Mouse (Mus musculus): ENCODE data around the gene P2rx3. TPM values are rescaled to one million over a fixed set of nuclear protein-coding genes. Genes with fewer than 3 reads are reported as not detected.

Gene P2rx3
- polyA plus RNA-seq, 2 experiments: 0.69 to 0.81 TPM

GRCm38 (mm10) chr2:85067903-85068625 lies 30.8 kb upstream of the P2rx3 start:
- 0 out of 2 replicates have a peak overlapping the region, but pooled peaks have one; percentile 7 for H3K9ac ChIP-seq (ENCODE audit: low read depth, low read length, severe bottlenecking)
- no peaks in the 10 kb centered on the region for H3K9me3 ChIP-seq (ENCODE audit: control insufficient read depth, low read length)
- ATAC-seq (ENCODE audit: low FRiP score, low read depth) (no peak), DNase-seq (ENCODE audit: low spot score) (no peak)
- no peak overlapping the region for H3K4me3 ChIP-seq (replicated peaks; ENCODE audit: low read length)
- WGBS: 70% methylated on average over 10 of the region's 10 CpGs
- no peaks in the 10 kb centered on the region for H3K27me3 ChIP-seq (ENCODE audit: control insufficient read depth, insufficient read depth, low read length)
- no peak overlapping the region for H3K4me2 ChIP-seq (replicated peaks; ENCODE audit: low read depth, low read length, severe bottlenecking)
- H3K4me1 ChIP-seq (ENCODE audit: control insufficient read depth, insufficient read depth, low read length): peaks cover 8% of the 10 kb centered on the region
- H3K36me3 ChIP-seq (ENCODE audit: control insufficient read depth, insufficient read depth, low read length): peaks cover 50% of the 10 kb centered on the region
- no peak for TF ChIP-seq POLR2A (IDR thresholded peaks at IDR 0.05; ENCODE audit: borderline replicate concordance, extremely low read depth, insufficient read depth, insufficient read length)
- H3K27ac ChIP-seq (replicated peaks; ENCODE audit: low read depth, low read length): no peak overlapping the region

GRCm38 (mm10) chr2:85066937-85067336 lies 29.7 kb upstream of the P2rx3 start:
- Histone ChIP-seq H3K27ac (replicated peaks; ENCODE audit: low read depth, low read length) (no peak overlapping the region), H3K9ac (ENCODE audit: low read depth, low read length, severe bottlenecking) (no peak overlapping the region), H3K9me3 (ENCODE audit: control insufficient read depth, low read length) (no peaks in the 10 kb centered on the region), H3K27me3 (ENCODE audit: control insufficient read depth, insufficient read depth, low read length) (no peaks in the 10 kb centered on the region), H3K4me2 (replicated peaks; ENCODE audit: low read depth, low read length, severe bottlenecking) (no peak overlapping the region), H3K36me3 (ENCODE audit: control insufficient read depth, insufficient read depth, low read length) (peaks cover 50% of the 10 kb centered on the region), H3K4me3 (replicated peaks; ENCODE audit: low read length) (no peak overlapping the region), H3K4me1 (ENCODE audit: control insufficient read depth, insufficient read depth, low read length) (peaks cover 8% of the 10 kb centered on the region)
- ATAC-seq (ENCODE audit: low FRiP score, low read depth): no peak
- no peak for DNase-seq (ENCODE audit: low spot score)
- no peak for TF ChIP-seq POLR2A (IDR thresholded peaks at IDR 0.05; ENCODE audit: borderline replicate concordance, extremely low read depth, insufficient read depth, insufficient read length)
- 93% methylated on average over 5 of the region's 5 CpGs for WGBS

GRCm38 (mm10) chr2:85065141-85065875 lies 28.0 kb upstream of the P2rx3 start:
- 60% methylated on average over 12 of the region's 12 CpGs for WGBS
- H3K9ac ChIP-seq (ENCODE audit: low read depth, low read length, severe bottlenecking): peak overlapping the region; percentile 13; the same call in 1 of the 2 replicates
- no peak overlapping the region for H3K4me3 ChIP-seq (replicated peaks; ENCODE audit: low read length)
- H3K4me2 ChIP-seq (replicated peaks; ENCODE audit: low read depth, low read length, severe bottlenecking): no peak overlapping the region
- DNase-seq (ENCODE audit: low spot score) (no peak), ATAC-seq (ENCODE audit: low FRiP score, low read depth) (no peak)
- H3K36me3 ChIP-seq (ENCODE audit: control insufficient read depth, insufficient read depth, low read length): peaks cover 38% of the 10 kb centered on the region
- H3K27me3 ChIP-seq (ENCODE audit: control insufficient read depth, insufficient read depth, low read length): no peaks in the 10 kb centered on the region
- H3K27ac ChIP-seq (replicated peaks; ENCODE audit: low read depth, low read length): no peak overlapping the region
- no peaks in the 10 kb centered on the region for H3K9me3 ChIP-seq (ENCODE audit: control insufficient read depth, low read length)
- TF ChIP-seq POLR2A (IDR thresholded peaks at IDR 0.05; ENCODE audit: borderline replicate concordance, extremely low read depth, insufficient read depth, insufficient read length): no peak
- H3K4me1 ChIP-seq (ENCODE audit: control insufficient read depth, insufficient read depth, low read length): peaks cover 17% of the 10 kb centered on the region

GRCm38 (mm10) chr2:85061107-85061541 lies 23.9 kb upstream of the P2rx3 start:
- DNase-seq (ENCODE audit: low spot score): no peak
- Histone ChIP-seq H3K9me3 (ENCODE audit: control insufficient read depth, low read length) (no peaks in the 10 kb centered on the region), H3K36me3 (ENCODE audit: control insufficient read depth, insufficient read depth, low read length) (peaks cover 71% of the 10 kb centered on the region), H3K27ac (replicated peaks; ENCODE audit: low read depth, low read length) (peak overlapping the region; percentile 82), H3K9ac (ENCODE audit: low read depth, low read length, severe bottlenecking) (peak overlapping the region; percentile 64), H3K27me3 (ENCODE audit: control insufficient read depth, insufficient read depth, low read length) (no peaks in the 10 kb centered on the region), H3K4me2 (replicated peaks; ENCODE audit: low read depth, low read length, severe bottlenecking) (peak overlapping the region; percentile 75), H3K4me1 (ENCODE audit: control insufficient read depth, insufficient read depth, low read length) (peaks cover 15% of the 10 kb centered on the region), H3K4me3 (replicated peaks; ENCODE audit: low read length) (peak overlapping the region; percentile 43)
- no peak for TF ChIP-seq POLR2A (IDR thresholded peaks at IDR 0.05; ENCODE audit: borderline replicate concordance, extremely low read depth, insufficient read depth, insufficient read length)
- 12% methylated on average over 10 of the region's 10 CpGs for WGBS
- ATAC-seq (ENCODE audit: low FRiP score, low read depth): no peak

GRCm38 (mm10) chr2:85060591-85061060 lies 23.4 kb upstream of the P2rx3 start:
- no peaks in the 10 kb centered on the region for H3K27me3 ChIP-seq (ENCODE audit: control insufficient read depth, insufficient read depth, low read length)
- H3K4me1 ChIP-seq (ENCODE audit: control insufficient read depth, insufficient read depth, low read length): peaks cover 15% of the 10 kb centered on the region
- peak overlapping the region; percentile 75 for H3K4me2 ChIP-seq (replicated peaks; ENCODE audit: low read depth, low read length, severe bottlenecking)
- H3K4me3 ChIP-seq (replicated peaks; ENCODE audit: low read length): peak overlapping the region; percentile 43
- 2% methylated on average over 8 of the region's 11 CpGs for WGBS
- H3K9ac ChIP-seq (ENCODE audit: low read depth, low read length, severe bottlenecking): peak overlapping the region; percentile 64
- H3K9me3 ChIP-seq (ENCODE audit: control insufficient read depth, low read length): no peaks in the 10 kb centered on the region
- peaks cover 76% of the 10 kb centered on the region for H3K36me3 ChIP-seq (ENCODE audit: control insufficient read depth, insufficient read depth, low read length)
- ATAC-seq (ENCODE audit: low FRiP score, low read depth): peak; percentile 83
- no peak for TF ChIP-seq POLR2A (IDR thresholded peaks at IDR 0.05; ENCODE audit: borderline replicate concordance, extremely low read depth, insufficient read depth, insufficient read length)
- H3K27ac ChIP-seq (replicated peaks; ENCODE audit: low read depth, low read length): peak overlapping the region; percentile 82
- DNase-seq (ENCODE audit: low spot score): peak; percentile 67
